Mouse (Mus musculus): ENCODE results near the gene Asl. TPM values are rescaled to one million over a fixed set of nuclear protein-coding genes. Genes with fewer than 3 reads are reported as not detected.
A peak's percentile ranks its signal among the peaks of the same experiment; 100 is the strongest.

Asl gene
- total and polyA plus RNA-seq, 3 experiments: 15.8 to 26.7 TPM; not detected in 1

DNA sequence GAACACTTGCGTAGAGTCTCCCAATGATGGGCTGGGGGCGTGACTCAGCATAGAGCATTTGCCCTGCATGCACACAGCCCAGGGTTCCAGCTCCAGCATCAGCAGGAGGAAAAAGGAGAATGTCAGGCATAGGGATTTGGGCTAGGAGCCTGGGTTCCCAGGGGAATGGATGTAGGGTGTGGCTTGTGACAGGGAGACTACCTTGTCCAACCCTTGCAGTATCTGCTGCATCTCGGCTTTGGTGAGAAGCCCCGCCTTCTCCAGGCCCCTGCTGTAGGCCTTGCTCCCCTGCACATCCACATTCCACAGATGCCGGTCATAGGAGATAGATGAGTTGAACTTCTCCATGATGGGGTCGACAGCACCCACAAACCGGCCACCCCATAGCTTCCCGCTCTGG is 9.6 kb downstream of the Asl start:
- H3K4me1 ChIP-seq (ENCODE audit: control insufficient read depth in 1 of 2, insufficient read depth in 2 of 2, low read length in 2 of 2): no peaks in the 10 kb centered on the region; a peak in 1 of 4 replicates
- H3K9ac ChIP-seq (ENCODE audit: control insufficient read depth, low read depth, low read length, poor library complexity, severe bottlenecking): no peak overlapping the region
- no peaks in the 10 kb centered on the region for H3K9me3 ChIP-seq (replicated peaks; ENCODE audit: insufficient read depth, low read length)
- H3K36me3 ChIP-seq (ENCODE audit: control insufficient read depth in 1 of 2, insufficient read depth in 2 of 2, low read length in 2 of 2): peaks cover 0 to 3% of the 10 kb centered on the region in 2 experiments; a peak in 1 of 4 replicates
- H3K27me3 ChIP-seq (ENCODE audit: control insufficient read depth in 1 of 2, insufficient read depth in 2 of 2, low read length in 2 of 2): no peaks in the 10 kb centered on the region
- DNase-seq (ENCODE audit: low read depth, low spot score): no peak
- no peaks in the 10 kb centered on the region; the same call in 1 of the 2 replicates for H3K79me2 ChIP-seq (ENCODE audit: control insufficient read depth, insufficient read depth, low read length, poor library complexity)
- H3K4me3 ChIP-seq (ENCODE audit: control insufficient read depth in 1 of 2, insufficient read depth in 1 of 2, low read depth in 2 of 2, low read length in 2 of 2): no peak overlapping the region
- no peak for TF ChIP-seq HCFC1 (IDR thresholded peaks at IDR 0.05; ENCODE audit: low read depth, low read length)
- no peak for TF ChIP-seq UBTF (IDR thresholded peaks at IDR 0.05; ENCODE audit: borderline replicate concordance, insufficient read depth, low read depth, low read length)
- TF ChIP-seq GATA1 (IDR thresholded peaks at IDR 0.05; ENCODE audit: low read depth, low read length): no peak
- TF ChIP-seq ZC3H11A (IDR thresholded peaks at IDR 0.05; ENCODE audit: low read depth, low read length): no peak
- TF ChIP-seq JUND (IDR thresholded peaks at IDR 0.05; ENCODE audit: low read depth, low read length): no peak
- no peak for TF ChIP-seq MAFK (IDR thresholded peaks at IDR 0.05; ENCODE audit: borderline replicate concordance, low read depth, low read length)
- no peak for TF ChIP-seq CHD2 (IDR thresholded peaks at IDR 0.05; ENCODE audit: low read length)
- TF ChIP-seq MYB (IDR thresholded peaks at IDR 0.05; ENCODE audit: low read depth, low read length): no peak
- no peak for TF ChIP-seq USF1 (IDR thresholded peaks at IDR 0.05; ENCODE audit: low read depth, low read length)
- no peak for TF ChIP-seq TCF12 (IDR thresholded peaks at IDR 0.05; ENCODE audit: low read depth, low read length)
- no peak for TF ChIP-seq CTCF (IDR thresholded peaks at IDR 0.05 in 2 of 3, conservative IDR thresholded peaks at IDR 0.05 in 1 of 3; ENCODE audit: control insufficient read depth in 1 of 3, insufficient read depth in 1 of 3, low read depth in 2 of 3, low read length in 3 of 3, poor library complexity in 1 of 3, severe bottlenecking in 1 of 3)
- no peak for TF ChIP-seq TBP (IDR thresholded peaks at IDR 0.05; ENCODE audit: low read depth, low read length)
- TF ChIP-seq MAZ (IDR thresholded peaks at IDR 0.05; ENCODE audit: low read depth, low read length): no peak
- no peak for TF ChIP-seq ELF1 (IDR thresholded peaks at IDR 0.05; ENCODE audit: low read depth, low read length)
- TF ChIP-seq RAD21 (IDR thresholded peaks at IDR 0.05; ENCODE audit: low read depth, low read length): no peak
- TF ChIP-seq RCOR1 (IDR thresholded peaks at IDR 0.05; ENCODE audit: low read depth, low read length): no peak
- no peak for TF ChIP-seq MXI1 (IDR thresholded peaks at IDR 0.05; ENCODE audit: low read depth, low read length)
- TF ChIP-seq TAL1 (IDR thresholded peaks at IDR 0.05; ENCODE audit: low read length): no peak
- TF ChIP-seq MAX (IDR thresholded peaks at IDR 0.05; ENCODE audit: low read length): no peak
- H3K27ac ChIP-seq (ENCODE audit: control insufficient read depth, low read depth, low read length): no peak overlapping the region

DNA sequence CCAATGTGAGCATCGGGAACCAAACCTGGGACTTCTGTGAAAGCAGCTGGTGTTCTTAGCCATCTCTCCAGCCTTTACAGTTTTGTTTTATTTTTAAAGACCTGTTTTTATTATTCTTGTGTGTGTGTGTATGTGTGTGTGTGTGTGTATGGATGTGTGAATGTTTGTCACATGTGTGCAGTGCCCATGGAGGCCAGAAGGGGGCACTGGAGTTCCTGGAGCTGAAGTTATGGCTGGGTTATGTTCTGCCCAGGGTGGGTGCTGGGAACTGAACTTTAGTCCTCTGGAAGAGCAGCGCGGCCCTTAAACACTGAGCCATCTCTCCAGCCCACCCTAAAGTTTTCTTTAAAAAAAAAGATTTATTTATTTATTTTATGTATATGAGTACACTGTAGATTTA is 13.9 kb downstream of the Asl start:
- Histone ChIP-seq H3K27ac (ENCODE audit: control insufficient read depth, low read depth, low read length) (no peak overlapping the region), H3K4me3 (ENCODE audit: control insufficient read depth in 1 of 2, insufficient read depth in 1 of 2, low read depth in 2 of 2, low read length in 2 of 2) (no peak overlapping the region), H3K79me2 (ENCODE audit: control insufficient read depth, insufficient read depth, low read length, poor library complexity) (no peaks in the 10 kb centered on the region), H3K9ac (ENCODE audit: control insufficient read depth, low read depth, low read length, poor library complexity, severe bottlenecking) (no peak overlapping the region), H3K9me3 (replicated peaks; ENCODE audit: insufficient read depth, low read length) (no peaks in the 10 kb centered on the region), H3K4me1 (ENCODE audit: control insufficient read depth in 1 of 2, insufficient read depth in 2 of 2, low read length in 2 of 2) (no peaks in the 10 kb centered on the region), H3K36me3 (ENCODE audit: control insufficient read depth in 1 of 2, insufficient read depth in 2 of 2, low read length in 2 of 2) (no peaks in the 10 kb centered on the region), H3K27me3 (ENCODE audit: control insufficient read depth in 1 of 2, insufficient read depth in 2 of 2, low read length in 2 of 2) (no peaks in the 10 kb centered on the region)
- DNase-seq (ENCODE audit: low read depth, low spot score): no peak
- TF ChIP-seq TCF12 (IDR thresholded peaks at IDR 0.05; ENCODE audit: low read depth, low read length) (no peak), CTCF (IDR thresholded peaks at IDR 0.05 in 2 of 3, conservative IDR thresholded peaks at IDR 0.05 in 1 of 3; ENCODE audit: control insufficient read depth in 1 of 3, insufficient read depth in 1 of 3, low read depth in 2 of 3, low read length in 3 of 3, poor library complexity in 1 of 3, severe bottlenecking in 1 of 3) (peak; percentile 18 to 49 (median 42); a peak in 5 of 6 replicates)
